Mouse (Mus musculus): ENCODE data around the gene Nfkb2.

Nfkb2 gene

GRCm38 (mm10) chr19:46304216-46304841 is at the start of gene Nfkb2:
Gene Nfkb2 (plus strand): TSS chr19:46304320.
- DNase-seq (ENCODE audit: low read depth, low spot score) = peak; percentile 69

- no peak for DNase-seq (ENCODE audit: low read depth, low spot score)
Observed at GRCm38 (mm10) chr19:46264762-46265161, 39.4 kb upstream of the Nfkb2 start.

GRCm38 (mm10) chr19:46275307-46275706 is 28.8 kb upstream of the Nfkb2 start:
- DNase-seq (ENCODE audit: low read depth, low spot score) = peak; percentile 4

- no peak for DNase-seq (ENCODE audit: low read depth, low spot score)
Observed at GRCm38 (mm10) chr19:46282081-46282849, 21.9 kb upstream of the Nfkb2 start.

- DNase-seq (ENCODE audit: low read depth, low spot score) = no peak
Observed at GRCm38 (mm10) chr19:46284686-46285085, 19.4 kb upstream of the Nfkb2 start.

- no peak for DNase-seq (ENCODE audit: low read depth, low spot score)
Observed at GRCm38 (mm10) chr19:46285631-46286030, 18.5 kb upstream of the Nfkb2 start.

- DNase-seq (ENCODE audit: low read depth, low spot score) = no peak
Observed at GRCm38 (mm10) chr19:46286047-46286446, 18.1 kb upstream of the Nfkb2 start.

- no peak for DNase-seq (ENCODE audit: low read depth, low spot score)
Observed at GRCm38 (mm10) chr19:46286926-46287325, 17.2 kb upstream of the Nfkb2 start.

- no peak for DNase-seq (ENCODE audit: low read depth, low spot score)
Observed at GRCm38 (mm10) chr19:46287566-46287965, 16.6 kb upstream of the Nfkb2 start.

GRCm38 (mm10) chr19:46290535-46291105 is 13.5 kb upstream of the Nfkb2 start:
- DNase-seq (ENCODE audit: low read depth, low spot score) = no peak

- DNase-seq (ENCODE audit: low read depth, low spot score) = no peak
Observed at GRCm38 (mm10) chr19:46296938-46297337, 7.2 kb upstream of the Nfkb2 start.

- DNase-seq (ENCODE audit: low read depth, low spot score) = no peak
Observed at GRCm38 (mm10) chr19:46300294-46301045, 3.6 kb upstream of the Nfkb2 start.

GRCm38 (mm10) chr19:46302551-46302950 is 1.6 kb upstream of the Nfkb2 start:
- DNase-seq (ENCODE audit: low read depth, low spot score) = no peak

GRCm38 (mm10) chr19:46303251-46304215 is 587 bp upstream of the Nfkb2 start:
- no peak for DNase-seq (ENCODE audit: low read depth, low spot score)

- DNase-seq (ENCODE audit: low read depth, low spot score) = no peak
Observed at GRCm38 (mm10) chr19:46304908-46305333, 801 bp downstream of the Nfkb2 start.

GRCm38 (mm10) chr19:46305432-46306267 is 1.5 kb downstream of the Nfkb2 start:
- DNase-seq (ENCODE audit: low read depth, low spot score) = no peak

GRCm38 (mm10) chr19:46306268-46306610 is 2.1 kb downstream of the Nfkb2 start:
- no peak for DNase-seq (ENCODE audit: low read depth, low spot score)

- no peak for DNase-seq (ENCODE audit: low read depth, low spot score)
Observed at GRCm38 (mm10) chr19:46306751-46307289, 2.7 kb downstream of the Nfkb2 start.

GRCm38 (mm10) chr19:46307781-46308180 is 3.7 kb downstream of the Nfkb2 start:
- no peak for DNase-seq (ENCODE audit: low read depth, low spot score)

GRCm38 (mm10) chr19:46308303-46308702 is 4.2 kb downstream of the Nfkb2 start:
- no peak for DNase-seq (ENCODE audit: low read depth, low spot score)

All from retina, postnatal 7 days (tissue).